Mouse (Mus musculus) heart, embryonic 13.5 days (tissue): ENCODE measurements around the gene Rasa4. TPM values are rescaled to one million over a fixed set of nuclear protein-coding genes. Genes with fewer than 3 reads are reported as not detected.
"Not testable (repeated sequence)": the region's sequence is repeated elsewhere in the genome, so short reads cannot be mapped to it uniquely, and the experiment has no call there.

Experiments used
- ATAC-seq: fragments of 200-750 bp; cut with Nextera tagmentation; 2 replicates; pipeline ENCODE4 v1.8.0; 2017; ENCODE audit warnings: moderate TSS enrichment; ENCODE audit not compliant: insufficient number of reproducible peaks, low FRiP score, low TSS enrichment; ENCODE audit errors: extremely low read depth
- H3K27ac ChIP-seq: fragments of 300-500 bp; sonication (generic); replicated peaks from 2 replicates; pipeline ENCODE4 v1.5.1; 2015; ENCODE audit warnings: moderate library complexity, mild to moderate bottlenecking, inconsistent platforms
- H3K27me3 ChIP-seq: fragments of 300-500 bp; sonication (generic); replicated peaks from 2 replicates; pipeline ENCODE4 v1.6.1; 2015; ENCODE audit warnings: mild to moderate bottlenecking, inconsistent platforms
- H3K36me3 ChIP-seq: fragments of 300-500 bp; sonication (generic); 2 replicates; pipeline ENCODE4 v1.6.1; 2015; ENCODE audit warnings: mild to moderate bottlenecking, inconsistent platforms
- H3K4me1 ChIP-seq: fragments of 300-500 bp; sonication (generic); 2 replicates; pipeline ENCODE4 v1.6.1; 2015; ENCODE audit warnings: inconsistent platforms
- H3K4me2 ChIP-seq: fragments of 300-500 bp; sonication (generic); 2 replicates; pipeline ENCODE4 v1.6.1; 2015; ENCODE audit warnings: inconsistent platforms, mild to moderate bottlenecking, moderate library complexity
- H3K4me3 ChIP-seq: fragments of 300-500 bp; sonication (generic); 2 replicates; pipeline ENCODE4 v1.5.1; 2015; ENCODE audit warnings: moderate library complexity, mild to moderate bottlenecking, inconsistent platforms
- H3K9ac ChIP-seq: fragments of 300-500 bp; sonication (generic); 2 replicates; pipeline ENCODE4 v1.6.1; 2015; ENCODE audit warnings: inconsistent platforms, mild to moderate bottlenecking, moderate library complexity
- H3K9me3 ChIP-seq: fragments of 300-500 bp; sonication (generic); 2 replicates; pipeline ENCODE4 v1.6.1; 2016; ENCODE audit warnings: inconsistent platforms
- WGBS: fragments of 180-500 bp; shearing (Covaris S2); methylation state at CpG from one replicate; pipeline ENCODE4 v1.1.7; 2015; ENCODE audit warnings: mixed read lengths; 5-methylcytosine and 5-hydroxymethylcytosine counted together
- microRNA-seq: library from miRNA; unstranded; fragments of <30 nt; microRNA quantifications from one replicate; pipeline ENCODE4, GENCODE M21; 2016
- polyA plus RNA-seq: library from polyadenylated mRNA; unstranded; fragments of >200 nt; fragmentation: Nextera tagmentation; extraction: Ambion mirVana; gene quantifications from 2 replicates; pipeline ENCODE4 v1.2.1, GENCODE M21; 2015

Gene Rasa4
- polyA plus RNA-seq, 1 experiment from 2014 or later = 1.6 TPM

DNA sequence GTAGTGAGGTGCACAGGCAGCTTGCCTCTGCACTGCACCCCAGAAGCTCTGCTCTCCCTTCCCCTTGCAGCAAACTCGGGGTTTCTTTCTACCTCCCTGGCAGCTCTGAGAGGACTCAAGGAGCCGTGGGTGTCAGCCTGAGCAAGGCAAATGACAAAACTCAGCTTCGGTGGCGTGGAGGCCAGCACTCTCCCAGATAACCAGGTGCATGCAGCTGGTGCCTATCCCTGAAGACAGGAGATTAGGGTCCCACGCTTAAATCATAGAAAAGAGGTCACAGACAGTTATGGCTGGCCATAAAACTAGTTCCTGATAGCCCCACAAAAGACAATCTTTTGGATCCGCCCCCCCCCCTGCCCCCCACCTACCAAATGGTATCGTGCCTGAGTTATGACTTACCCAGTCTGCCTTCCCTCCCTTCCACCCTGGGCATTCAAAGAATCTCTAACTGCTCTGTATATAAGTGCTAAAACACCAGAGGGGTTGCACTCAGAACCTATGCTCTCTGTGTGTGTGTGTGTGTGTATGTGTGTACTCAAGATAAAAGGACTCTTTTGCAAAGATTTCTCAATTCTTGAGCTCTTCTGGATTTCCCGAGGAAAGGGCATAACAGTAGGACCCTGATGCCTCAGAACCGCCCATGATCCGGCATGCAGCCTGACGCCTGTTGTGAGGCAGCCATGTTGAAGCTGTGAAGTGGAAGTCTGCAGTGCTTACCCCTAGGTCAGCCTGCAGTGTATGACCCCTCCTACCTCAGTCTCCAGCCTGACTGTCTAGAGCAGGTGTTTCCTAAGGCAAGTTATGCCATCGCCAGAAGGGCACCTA lies 61.1 kb downstream of the Rasa4 start:
- Histone ChIP-seq H3K9me3 (no peaks in the 10 kb centered on the region), H3K27me3 (no peaks in the 10 kb centered on the region), H3K27ac (no peak overlapping the region), H3K4me1 (no peaks in the 10 kb centered on the region), H3K4me3 (no peak overlapping the region), H3K36me3 (peaks cover 30% of the 10 kb centered on the region), H3K9ac (no peak overlapping the region), H3K4me2 (no peak overlapping the region)
- WGBS = 60% methylated on average over 12 of the region's 12 CpGs
- ATAC-seq = no peak

DNA sequence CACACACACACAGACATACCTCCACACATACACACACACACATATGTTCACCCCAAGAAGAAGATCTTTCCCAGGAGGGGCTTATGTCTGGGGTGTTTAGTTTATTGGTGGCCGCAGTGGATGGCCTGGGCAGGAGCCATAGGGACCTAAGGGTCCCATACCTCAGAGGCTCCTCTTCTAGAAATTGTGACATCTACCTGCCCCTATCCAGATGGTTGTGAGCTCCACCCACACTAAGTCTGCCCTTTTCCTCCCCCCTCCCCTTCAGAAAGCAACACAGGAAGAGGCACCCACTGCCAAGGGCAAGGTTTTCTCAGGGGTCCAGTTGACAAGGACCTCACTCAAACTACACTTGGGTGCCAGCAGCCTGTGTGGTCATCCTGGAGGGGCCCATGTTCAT lies 63.2 kb downstream of the Rasa4 start:
- Histone ChIP-seq H3K4me2 (no peak overlapping the region), H3K27ac (no peak overlapping the region), H3K9me3 (no peaks in the 10 kb centered on the region), H3K36me3 (peaks cover 8% of the 10 kb centered on the region), H3K9ac (no peak overlapping the region), H3K4me3 (no peak overlapping the region), H3K4me1 (no peaks in the 10 kb centered on the region), H3K27me3 (no peaks in the 10 kb centered on the region)
- WGBS = 83% methylated on average over 1 of the region's 1 CpGs
- ATAC-seq = no peak

DNA sequence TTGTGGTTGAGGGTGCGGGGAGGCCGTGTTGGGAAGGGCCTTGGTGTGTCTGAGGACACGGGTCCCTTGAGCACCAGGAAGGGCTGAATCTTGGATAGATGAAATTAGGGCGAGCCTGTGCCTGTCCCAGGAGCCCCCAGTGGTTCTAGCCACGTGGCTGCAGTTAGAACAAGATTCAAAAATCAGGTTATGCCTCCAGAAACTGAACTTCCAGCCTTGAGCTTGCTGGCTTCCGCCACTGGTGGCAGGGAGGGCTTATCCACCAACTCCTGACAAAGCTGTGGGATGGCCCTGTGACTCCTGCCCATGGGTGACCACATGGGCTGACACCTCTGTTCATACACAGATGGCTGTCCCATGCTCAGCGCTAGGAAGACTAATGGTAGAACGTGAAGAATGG lies 64.0 kb downstream of the Rasa4 start:
- Histone ChIP-seq H3K27me3 (no peaks in the 10 kb centered on the region), H3K4me3 (no peak overlapping the region), H3K9me3 (no peaks in the 10 kb centered on the region), H3K9ac (no peak overlapping the region), H3K4me2 (no peak overlapping the region), H3K36me3 (0 out of 2 replicates have a peak, but pooled peaks cover under 1% of the 10 kb centered on the region), H3K4me1 (no peaks in the 10 kb centered on the region), H3K27ac (no peak overlapping the region)
- 71% methylated on average over 8 of the region's 8 CpGs for WGBS
- no peak for ATAC-seq

DNA sequence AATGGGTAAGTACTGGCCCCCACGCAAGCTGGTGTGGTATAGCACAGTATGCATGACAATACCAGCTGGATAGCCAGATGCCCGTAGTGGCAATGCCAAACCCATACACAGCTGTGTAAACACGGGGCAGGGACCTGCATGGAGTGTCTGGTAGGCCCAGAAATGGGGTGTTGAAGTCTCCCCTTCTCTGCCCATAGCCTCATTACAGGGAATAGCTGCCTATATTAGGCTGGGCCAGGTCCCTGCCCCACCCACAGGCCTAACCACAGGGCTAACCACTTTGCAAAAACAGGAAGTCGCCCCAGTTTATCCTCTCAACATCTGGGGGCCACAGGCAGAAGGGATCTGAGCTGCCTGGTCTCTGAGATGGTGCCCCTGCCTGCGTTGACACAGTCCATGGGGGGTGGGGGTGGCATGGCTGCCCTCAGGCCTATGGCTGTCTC lies 65.4 kb downstream of the Rasa4 start:
- 70% methylated on average over 5 of the region's 5 CpGs for WGBS
- not testable (repeated sequence) for H3K4me2 ChIP-seq, H3K4me1 ChIP-seq, H3K9me3 ChIP-seq, H3K36me3 ChIP-seq, H3K27me3 ChIP-seq, H3K4me3 ChIP-seq, ATAC-seq, H3K9ac ChIP-seq, H3K27ac ChIP-seq

DNA sequence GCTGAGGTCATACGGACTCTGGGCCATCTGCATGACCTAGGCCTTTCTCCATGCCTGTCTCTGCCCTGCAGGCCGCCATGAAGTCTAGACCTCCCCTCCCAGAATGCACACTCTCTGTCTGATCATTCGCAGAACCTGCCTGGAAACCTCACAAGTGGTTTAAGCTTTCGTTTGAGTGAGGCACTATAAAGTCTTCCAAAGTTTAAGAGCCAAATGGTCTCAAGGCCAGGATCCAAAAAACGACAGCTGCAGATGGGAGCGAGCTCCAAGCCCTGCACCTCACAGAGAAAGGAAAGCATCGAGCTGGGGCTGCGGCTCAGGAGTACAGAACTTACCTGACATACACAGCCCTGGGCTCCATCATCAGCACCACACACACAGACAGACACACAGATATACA lies 68.6 kb downstream of the Rasa4 start:
- Histone ChIP-seq H3K27me3 (no peaks in the 10 kb centered on the region), H3K9me3 (no peaks in the 10 kb centered on the region), H3K4me2 (no peak overlapping the region), H3K27ac (no peak overlapping the region), H3K4me1 (no peaks in the 10 kb centered on the region), H3K36me3 (no peaks in the 10 kb centered on the region), H3K9ac (no peak overlapping the region), H3K4me3 (no peak overlapping the region)
- WGBS = 69% methylated on average over 8 of the region's 8 CpGs
- no peak for ATAC-seq

DNA sequence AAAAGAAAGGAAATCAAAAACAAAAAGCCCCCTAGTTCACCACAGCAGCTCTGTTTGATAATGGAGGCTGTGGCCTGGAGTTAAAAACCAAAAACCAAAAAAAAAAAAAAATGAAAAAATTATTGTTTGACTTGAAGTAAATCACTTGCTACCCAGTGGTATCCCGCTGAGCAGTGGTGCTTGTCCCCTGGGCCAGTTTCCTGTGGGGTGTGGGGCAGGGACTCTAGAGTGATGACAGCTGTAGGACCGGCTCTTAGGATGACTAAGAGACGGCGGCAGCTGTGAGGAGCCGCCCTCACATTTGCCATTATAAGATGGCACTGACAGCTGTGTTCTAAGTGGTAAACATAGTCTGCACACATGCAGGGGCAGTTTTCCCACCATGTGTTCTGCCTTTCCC lies 71.7 kb downstream of the Rasa4 start:
- 52% methylated on average over 5 of the region's 5 CpGs for WGBS
- no peaks in the 10 kb centered on the region for H3K27me3 ChIP-seq
- no peak overlapping the region for H3K9ac ChIP-seq
- no peaks in the 10 kb centered on the region for H3K36me3 ChIP-seq
- H3K4me2 ChIP-seq = no peak overlapping the region
- H3K27ac ChIP-seq = no peak overlapping the region
- H3K9me3 ChIP-seq = no peaks in the 10 kb centered on the region
- H3K4me3 ChIP-seq = no peak overlapping the region
- no peaks in the 10 kb centered on the region for H3K4me1 ChIP-seq
- ATAC-seq = no peak

DNA sequence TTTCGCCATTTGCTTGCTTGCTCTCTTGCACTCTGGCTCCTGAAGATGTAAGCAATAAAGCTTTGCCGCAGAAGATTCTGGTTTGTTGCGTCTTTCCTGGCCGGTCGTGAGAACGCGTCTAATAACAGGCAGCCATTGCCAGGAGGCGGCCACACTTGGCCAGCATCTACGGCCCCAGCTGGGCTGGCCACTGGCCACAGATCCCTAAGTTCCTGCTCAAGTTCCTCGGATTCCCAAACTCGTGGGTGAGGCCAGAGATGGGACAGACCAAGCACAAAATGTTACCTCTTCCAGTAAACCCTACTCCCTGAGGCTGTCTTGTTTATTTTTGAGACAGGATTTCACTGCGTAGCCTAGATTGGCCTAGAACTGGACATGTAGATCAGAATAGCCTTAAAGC lies 76.4 kb downstream of the Rasa4 start:
- not testable (repeated sequence) for H3K9me3 ChIP-seq, H3K27ac ChIP-seq, H3K27me3 ChIP-seq, H3K36me3 ChIP-seq, H3K9ac ChIP-seq, H3K4me3 ChIP-seq, H3K4me2 ChIP-seq, ATAC-seq, H3K4me1 ChIP-seq
- 80% methylated on average over 11 of the region's 12 CpGs for WGBS

Small RNA genes lying within 50 kb of the gene (microRNA-seq; reads per million reads assigned to microRNA genes)
- gene Mir7035 = not detected

Other genes starting within 250 kb of the Rasa4 start
- gene Hspb1, start 196.0 kb upstream of the Rasa4 start, polyA plus RNA-seq = 863 and 944 TPM in 2 replicates
- gene Ywhag, start 149.3 kb upstream of the Rasa4 start, polyA plus RNA-seq = 157 and 163 TPM in 2 replicates
- 1.0 and 1.1 TPM in 2 replicates for gene Ssc4d, start 109.4 kb upstream of the Rasa4 start, polyA plus RNA-seq
- 0.11 TPM in 1 of 2 replicates, not detected in the other for gene Zp3, start 103.8 kb upstream of the Rasa4 start, polyA plus RNA-seq
- 23.0 and 23.9 TPM in 2 replicates for gene Dtx2, start 89.1 kb upstream of the Rasa4 start, polyA plus RNA-seq
- gene Upk3b, start 45.4 kb upstream of the Rasa4 start, polyA plus RNA-seq = 41.2 and 54.6 TPM in 2 replicates
- 0.13 and 0.43 TPM in 2 replicates for gene Upk3bl, start 29.4 kb upstream of the Rasa4 start, polyA plus RNA-seq
- 139 and 175 TPM in 2 replicates for gene Polr2j, start 32.7 kb downstream of the Rasa4 start, polyA plus RNA-seq
- 18.1 and 19.6 TPM in 2 replicates for gene Lrwd1, start 52.2 kb downstream of the Rasa4 start, polyA plus RNA-seq
- 13.1 and 13.9 TPM in 2 replicates for gene Alkbh4, start 52.2 kb downstream of the Rasa4 start, polyA plus RNA-seq
- gene Orai2, start 86.8 kb downstream of the Rasa4 start, polyA plus RNA-seq = 2.0 and 2.7 TPM in 2 replicates
- gene Prkrip1, start 115.0 kb downstream of the Rasa4 start, polyA plus RNA-seq = 35.1 and 43.4 TPM in 2 replicates
- 1.5 and 1.7 TPM in 2 replicates for gene Sh2b2, start 162.6 kb downstream of the Rasa4 start, polyA plus RNA-seq